8 mouse cellular contexts compared by ENCODE assay signal in genomic region chrX:74243807-74244206, GRCm38 (mm10). TPM values are rescaled to one million over a fixed set of nuclear protein-coding genes. Genes with fewer than 3 reads are reported as not detected.
DNase-seq lines count a peak whose midpoint lies in the region; ATAC-seq lines count a peak whose summit lies in the region.

No protein-coding gene starts in this region.

- 49% methylated on average over 3 of the region's 3 CpGs for WGBS in stomach, embryonic 14.5 days

- H3K4me2 ChIP-seq in stomach, embryonic 14.5 days (replicated peaks; ENCODE audit: low read depth, low read length), result peak overlapping the region; percentile 60

- H3K4me1 ChIP-seq in stomach, embryonic 14.5 days (ENCODE audit: control insufficient read depth, insufficient read depth, low read length), result no peaks in the 10 kb centered on the region

- H3K9me3 ChIP-seq in stomach, embryonic 14.5 days (ENCODE audit: control insufficient read depth, low read depth, low read length), result no peaks in the 10 kb centered on the region

- peak; percentile 7 for DNase-seq in kidney, adult 11 months
- no peak for DNase-seq in kidney, adult 18-20 months
- no peak for DNase-seq in cerebellum, postnatal 14 days
- no peak for DNase-seq in adrenal gland, adult 8-10 months

- H3K4me3 ChIP-seq in stomach, embryonic 14.5 days (ENCODE audit: low read depth, low read length), result peak overlapping the region; percentile 52

- no peaks in the 10 kb centered on the region for H3K27me3 ChIP-seq in stomach, embryonic 14.5 days (ENCODE audit: control insufficient read depth, insufficient read depth, low read length)

- peak; percentile 72 for ATAC-seq in erythroblast, adult 5-6 weeks (replicated peaks; ENCODE audit: low FRiP score, poor library complexity, severe bottlenecking)
- ATAC-seq in inflammation-experienced regulatory T-cells, adult 6 months, result peak; percentile 67
- ATAC-seq in megakaryocyte, adult 5-6 weeks (ENCODE audit: poor library complexity, severe bottlenecking), result peak; percentile 61
- ATAC-seq in stomach, embryonic 14.5 days (ENCODE audit: insufficient number of reproducible peaks, insufficient read depth, low FRiP score, low read depth), result no peak

- H3K36me3 ChIP-seq in stomach, embryonic 14.5 days (ENCODE audit: control insufficient read depth, insufficient read depth, low read length), result peaks cover 43% of the 10 kb centered on the region

- 0 out of 2 replicates have a peak overlapping the region, but pooled peaks have one; percentile 64 for H3K27ac ChIP-seq in stomach, embryonic 14.5 days (ENCODE audit: low read length)

- peak overlapping the region; percentile 4; the same call in 1 of the 2 replicates for H3K9ac ChIP-seq in stomach, embryonic 14.5 days (replicated peaks; ENCODE audit: low read depth, low read length)

RNA-seq across cellular contexts. Expression of gene Flna, which starts 5.8 kb away (rescaled TPM):
- 103 and 133 TPM in 2 replicates for total RNA-seq in erythroblast, adult 5-6 weeks (2015; ENCODE audit: low replicate concordance)
- total RNA-seq in erythroblast, adult 5-6 weeks (2017; ENCODE audit: low replicate concordance), result 189 and 215 TPM in 2 replicates
- polyA plus RNA-seq in inflammation-experienced regulatory T-cells, adult 6 months (2017; shearing (Covaris generic)), result 100 to 1,000 TPM; 222 to 338 (median 279) TPM
- 614 and 619 TPM in 2 replicates for total RNA-seq in megakaryocyte, adult 5-6 weeks (2015)
- 2,027 and 2,122 TPM in 2 replicates for total RNA-seq in megakaryocyte, adult 5-6 weeks (2017)
- polyA plus RNA-seq in stomach, embryonic 14.5 days (2014; fragmentation: Nextera tagmentation; extraction: Ambion mirVana), result 515 and 563 TPM in 2 replicates
- 100 to 1,000 TPM; 133 to 200 (median 168) TPM for total RNA-seq in adrenal gland, adult 8-10 months (2022)

RNA-seq across cellular contexts. Expression of gene Emd, which starts 10.7 kb away (rescaled TPM):
- total RNA-seq in erythroblast, adult 5-6 weeks (2015; ENCODE audit: low replicate concordance), result 26.3 and 29.0 TPM in 2 replicates
- 5.7 and 25.5 TPM in 2 replicates for total RNA-seq in erythroblast, adult 5-6 weeks (2017; ENCODE audit: low replicate concordance)
- 10 to 100 TPM; 22.4 to 91.9 (median 32.8) TPM for polyA plus RNA-seq in inflammation-experienced regulatory T-cells, adult 6 months (2017; shearing (Covaris generic))
- 89.4 and 95.2 TPM in 2 replicates for total RNA-seq in megakaryocyte, adult 5-6 weeks (2015)
- 73.3 and 99.8 TPM in 2 replicates for total RNA-seq in megakaryocyte, adult 5-6 weeks (2017)
- 33.3 and 37.3 TPM in 2 replicates for polyA plus RNA-seq in stomach, embryonic 14.5 days (2014; fragmentation: Nextera tagmentation; extraction: Ambion mirVana)
- 10 to 100 TPM; 47.9 to 68.8 (median 57.1) TPM for total RNA-seq in adrenal gland, adult 8-10 months (2022)

RNA-seq across cellular contexts. Expression of gene Rpl10, which starts 26.8 kb away (rescaled TPM):
- 743 and 770 TPM in 2 replicates for total RNA-seq in erythroblast, adult 5-6 weeks (2015; ENCODE audit: low replicate concordance)
- total RNA-seq in erythroblast, adult 5-6 weeks (2017; ENCODE audit: low replicate concordance), result 310 and 397 TPM in 2 replicates
- 1,000 to 10,000 TPM in 1 of 3 experiments, 100 to 1,000 TPM in 2; 478 to 1,649 (median 679) TPM for polyA plus RNA-seq in inflammation-experienced regulatory T-cells, adult 6 months (2017; shearing (Covaris generic))
- total RNA-seq in megakaryocyte, adult 5-6 weeks (2015), result 2,650 and 3,055 TPM in 2 replicates
- total RNA-seq in megakaryocyte, adult 5-6 weeks (2017), result 1,311 and 1,465 TPM in 2 replicates
- 893 and 924 TPM in 2 replicates for polyA plus RNA-seq in stomach, embryonic 14.5 days (2014; fragmentation: Nextera tagmentation; extraction: Ambion mirVana)
- 100 to 1,000 TPM; 315 to 542 (median 416) TPM for total RNA-seq in adrenal gland, adult 8-10 months (2022)

RNA-seq across cellular contexts. Expression of gene Taz, which starts 37.9 kb away (rescaled TPM):
- total RNA-seq in erythroblast, adult 5-6 weeks (2015; ENCODE audit: low replicate concordance), result 11.5 and 29.0 TPM in 2 replicates
- total RNA-seq in erythroblast, adult 5-6 weeks (2017; ENCODE audit: low replicate concordance), result 7.2 and 24.5 TPM in 2 replicates
- 10 to 100 TPM; 28.8 to 66.0 (median 58.8) TPM for polyA plus RNA-seq in inflammation-experienced regulatory T-cells, adult 6 months (2017; shearing (Covaris generic))
- total RNA-seq in megakaryocyte, adult 5-6 weeks (2015), result 45.2 and 49.3 TPM in 2 replicates
- total RNA-seq in megakaryocyte, adult 5-6 weeks (2017), result 28.1 and 33.1 TPM in 2 replicates
- 64.6 and 67.5 TPM in 2 replicates for polyA plus RNA-seq in stomach, embryonic 14.5 days (2014; fragmentation: Nextera tagmentation; extraction: Ambion mirVana)
- total RNA-seq in adrenal gland, adult 8-10 months (2022), result 100 to 1,000 TPM in 2 of 4 experiments, 10 to 100 TPM in 2; 82.9 to 124 (median 103) TPM

RNA-seq across cellular contexts. Expression of gene Dnase1l1, which starts 38.3 kb away (rescaled TPM):
- 27.9 and 29.0 TPM in 2 replicates for total RNA-seq in erythroblast, adult 5-6 weeks (2015; ENCODE audit: low replicate concordance)
- total RNA-seq in erythroblast, adult 5-6 weeks (2017; ENCODE audit: low replicate concordance), result 17.3 and 29.3 TPM in 2 replicates
- 10 to 100 TPM; 17.0 to 35.0 (median 23.7) TPM for polyA plus RNA-seq in inflammation-experienced regulatory T-cells, adult 6 months (2017; shearing (Covaris generic))
- total RNA-seq in megakaryocyte, adult 5-6 weeks (2015), result 105 and 116 TPM in 2 replicates
- total RNA-seq in megakaryocyte, adult 5-6 weeks (2017), result 63.8 and 69.1 TPM in 2 replicates
- 17.3 and 18.7 TPM in 2 replicates for polyA plus RNA-seq in stomach, embryonic 14.5 days (2014; fragmentation: Nextera tagmentation; extraction: Ambion mirVana)
- 10 to 100 TPM; 16.3 to 28.6 (median 21.8) TPM for total RNA-seq in adrenal gland, adult 8-10 months (2022)
